Mouse (Mus musculus) hindbrain, postnatal 0 days (tissue): ENCODE data around the gene Cdh4. TPM values are rescaled to one million over a fixed set of nuclear protein-coding genes. Genes with fewer than 3 reads are reported as not detected.
A peak's percentile ranks its signal among the peaks of the same experiment; 100 is the strongest.

Source experiments
- ATAC-seq: fragments of 200-750 bp; cut with Nextera tagmentation; 2 replicates; pipeline ENCODE4 v1.8.0; 2017; ENCODE audit warnings: mild to moderate bottlenecking, moderate TSS enrichment, moderate library complexity
- DNase-seq: peaks from one replicate; pipeline ENCODE4 v3.0.0-alpha.2; 2015; ENCODE audit warnings: low spot score
- H3K27ac ChIP-seq: fragments of 300-500 bp; sonication (generic); 2 replicates; pipeline ENCODE4 v1.5.1; 2014; ENCODE audit warnings: mild to moderate bottlenecking
- H3K27me3 ChIP-seq: fragments of 300-500 bp; sonication (generic); 2 replicates; pipeline ENCODE4 v1.6.1; 2014; ENCODE audit warnings: low read length, mixed read lengths; ENCODE audit not compliant: insufficient read depth
- H3K36me3 ChIP-seq: fragments of 300-500 bp; sonication (generic); 2 replicates; pipeline ENCODE4 v1.6.1; 2014; ENCODE audit warnings: low read length, mixed read lengths; ENCODE audit not compliant: insufficient read depth
- H3K4me1 ChIP-seq: fragments of 300-500 bp; sonication (generic); 2 replicates; pipeline ENCODE4 v1.6.1; 2014; ENCODE audit warnings: antibody characterized with exemption, low read length, mixed read lengths; ENCODE audit not compliant: insufficient read depth
- H3K4me2 ChIP-seq: fragments of 300-500 bp; sonication (generic); 2 replicates; pipeline ENCODE4 v1.6.1; 2014; ENCODE audit warnings: low read depth, mild to moderate bottlenecking, low read length, moderate library complexity, mixed read lengths
- H3K4me3 ChIP-seq: fragments of 300-500 bp; sonication (generic); 2 replicates; pipeline ENCODE4 v1.5.1; 2014; ENCODE audit warnings: low read length
- H3K9ac ChIP-seq: fragments of 300-500 bp; sonication (generic); replicated peaks from 2 replicates; pipeline ENCODE4 v1.6.1; 2014; ENCODE audit warnings: mild to moderate bottlenecking, low read length, moderate library complexity, mixed read lengths
- H3K9me3 ChIP-seq: fragments of 300-500 bp; sonication (generic); 2 replicates; pipeline ENCODE4 v1.6.1; 2016; ENCODE audit warnings: low read length, mixed read lengths
- CTCF ChIP-seq: IDR thresholded peaks from 2 replicates; pipeline ENCODE4 v1.5.1; 2016; ENCODE audit warnings: antibody characterized with exemption, control low read depth, low read depth
- WGBS: fragments of 180-500 bp; shearing (Covaris S2); extraction: QIAGEN DNeasy Blood & Tissue Kit; methylation state at CpG from one replicate; pipeline ENCODE4 v1.1.7; 2014; 5-methylcytosine and 5-hydroxymethylcytosine counted together
- polyA plus RNA-seq: library from polyadenylated mRNA; unstranded; fragments of >200 nt; fragmentation: Nextera tagmentation; extraction: Ambion mirVana; gene quantifications from 2 replicates; pipeline ENCODE4 v1.2.1, GENCODE M21; 2015
- total RNA-seq: library from RNA; depleted of rRNA; stranded (reverse); fragments of >200 nt; gene quantifications from 2 replicates; pipeline ENCODE4 v1.2.3, GENCODE M21; 2014

Cdh4 gene
- total and polyA plus RNA-seq, 2 experiments from 2014 or later: 42.1 to 66.8 TPM

GRCm38 (mm10) chr2:179842610-179843389, 400.6 kb downstream of the Cdh4 start:
- WGBS: 48% methylated on average over 12 of the region's 12 CpGs
- H3K27ac ChIP-seq: peak overlapping the region; percentile 27; the same call in 1 of the 2 replicates
- no peak for TF ChIP-seq CTCF
- no peak overlapping the region for H3K4me3 ChIP-seq
- no peak overlapping the region for H3K9ac ChIP-seq
- no peaks in the 10 kb centered on the region for H3K36me3 ChIP-seq
- H3K27me3 ChIP-seq: no peaks in the 10 kb centered on the region
- ATAC-seq (peak; percentile 91), DNase-seq (peak; percentile 85)
- no peak overlapping the region for H3K4me2 ChIP-seq
- peaks cover 10% of the 10 kb centered on the region for H3K4me1 ChIP-seq
- H3K9me3 ChIP-seq: no peaks in the 10 kb centered on the region

DNA sequence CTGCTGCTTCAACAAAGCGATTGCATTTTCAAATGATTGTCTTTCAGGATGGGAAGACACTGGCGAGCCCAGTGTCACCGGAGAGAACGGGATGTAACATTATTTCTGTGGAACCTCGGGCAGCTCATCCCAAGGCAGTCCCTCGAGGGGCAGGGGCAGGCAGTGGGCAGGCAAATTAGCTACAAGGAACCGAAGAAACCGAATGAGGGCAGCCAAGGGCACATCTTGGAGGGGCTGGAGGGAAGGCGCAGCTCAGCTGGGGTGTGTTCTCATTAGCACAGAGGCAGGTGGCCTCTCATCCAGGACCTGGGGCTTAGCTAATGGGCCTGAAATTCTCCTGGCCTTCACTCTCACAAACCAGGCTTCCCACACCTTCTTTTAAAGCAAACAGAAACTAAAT, 407.5 kb downstream of the Cdh4 start:
- 0 out of 2 replicates have a peak, but pooled peaks have one; percentile 11 for TF ChIP-seq CTCF
- H3K4me1 ChIP-seq: peaks cover 17% of the 10 kb centered on the region
- 0 out of 2 replicates have a peak overlapping the region, but pooled peaks have one; percentile 10 for H3K9ac ChIP-seq
- H3K4me2 ChIP-seq: no peak overlapping the region
- H3K36me3 ChIP-seq: no peaks in the 10 kb centered on the region
- no peaks in the 10 kb centered on the region for H3K9me3 ChIP-seq
- WGBS: 27% methylated on average over 9 of the region's 9 CpGs
- H3K27ac ChIP-seq: no peak overlapping the region
- DNase-seq: peak; percentile 47
- H3K4me3 ChIP-seq: no peak overlapping the region
- ATAC-seq: no peak
- no peaks in the 10 kb centered on the region for H3K27me3 ChIP-seq

DNA sequence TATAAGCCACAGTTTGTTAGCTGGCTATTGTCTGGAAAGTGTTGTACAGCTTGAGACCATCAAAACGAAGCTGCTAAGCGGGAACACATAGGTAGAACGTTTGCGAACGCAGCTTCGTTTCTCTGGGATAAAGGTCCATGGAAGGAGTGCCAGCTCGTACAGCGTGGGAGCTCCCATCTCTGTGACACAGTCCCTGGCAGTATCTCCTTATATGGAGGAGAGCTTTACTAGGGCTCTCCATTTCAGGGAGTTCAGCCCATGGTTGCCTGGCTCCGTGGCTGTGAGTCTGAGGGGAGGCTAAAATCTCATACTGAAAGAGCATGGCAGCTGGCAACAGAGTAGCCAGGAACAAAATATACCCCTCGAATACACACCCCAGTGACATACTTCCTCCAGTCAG, 409.9 kb downstream of the Cdh4 start:
- 67% methylated on average over 10 of the region's 10 CpGs for WGBS
- Histone ChIP-seq H3K36me3 (no peaks in the 10 kb centered on the region), H3K4me1 (peaks cover 27% of the 10 kb centered on the region), H3K4me2 (no peak overlapping the region), H3K27ac (no peak overlapping the region), H3K4me3 (no peak overlapping the region), H3K27me3 (no peaks in the 10 kb centered on the region), H3K9ac (no peak overlapping the region), H3K9me3 (no peaks in the 10 kb centered on the region)
- TF ChIP-seq CTCF: no peak
- peak; percentile 17 for DNase-seq
- ATAC-seq: no peak

GRCm38 (mm10) chr2:179852862-179853261, 410.6 kb downstream of the Cdh4 start:
- no peaks in the 10 kb centered on the region for H3K9me3 ChIP-seq
- H3K9ac ChIP-seq: no peak overlapping the region
- ATAC-seq (peak; percentile 71), DNase-seq (peak; percentile 76)
- no peak overlapping the region for H3K4me3 ChIP-seq
- 37% methylated on average over 11 of the region's 11 CpGs for WGBS
- TF ChIP-seq CTCF: no peak
- no peaks in the 10 kb centered on the region for H3K27me3 ChIP-seq
- H3K4me2 ChIP-seq: no peak overlapping the region
- no peaks in the 10 kb centered on the region for H3K36me3 ChIP-seq
- peak overlapping the region; percentile 36 for H3K27ac ChIP-seq
- peaks cover 27% of the 10 kb centered on the region for H3K4me1 ChIP-seq

DNA sequence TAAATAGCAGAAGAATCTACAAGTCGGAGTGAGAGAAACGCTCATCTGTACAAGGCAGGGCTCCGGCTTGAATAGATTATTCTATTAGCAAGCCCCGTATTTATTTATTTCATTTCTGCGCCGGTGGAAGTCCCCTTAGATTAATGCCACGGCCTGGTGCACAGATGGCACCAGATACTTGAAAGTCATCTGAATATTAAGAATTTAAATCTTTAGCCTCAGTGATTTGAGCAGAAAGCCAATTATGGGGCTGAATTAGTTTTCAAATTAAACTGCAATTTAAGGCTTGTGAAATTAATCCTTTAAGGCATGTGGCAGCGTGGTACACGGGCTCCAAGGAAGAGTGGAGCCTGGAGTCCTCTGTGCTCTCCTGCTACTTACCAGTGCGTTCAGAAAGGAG, 411.7 kb downstream of the Cdh4 start:
- no peak for TF ChIP-seq CTCF
- 43% methylated on average over 10 of the region's 10 CpGs for WGBS
- Histone ChIP-seq H3K9me3 (no peaks in the 10 kb centered on the region), H3K4me3 (no peak overlapping the region), H3K27me3 (no peaks in the 10 kb centered on the region), H3K27ac (peak overlapping the region; percentile 41; the same call in 1 of the 2 replicates), H3K36me3 (no peaks in the 10 kb centered on the region), H3K4me2 (no peak overlapping the region), H3K4me1 (peaks cover 27% of the 10 kb centered on the region), H3K9ac (no peak overlapping the region)
- DNase-seq (peak; percentile 51), ATAC-seq (no peak)

- Histone ChIP-seq H3K4me1 (peaks cover 26% of the 10 kb centered on the region), H3K4me3 (no peak overlapping the region), H3K27ac (0 out of 2 replicates have a peak overlapping the region, but pooled peaks have one; percentile 9), H3K9ac (no peak overlapping the region), H3K36me3 (no peaks in the 10 kb centered on the region), H3K4me2 (no peak overlapping the region), H3K9me3 (no peaks in the 10 kb centered on the region), H3K27me3 (no peaks in the 10 kb centered on the region)
- WGBS: 44% methylated on average over 4 of the region's 4 CpGs
- TF ChIP-seq CTCF: no peak
- DNase-seq: peak; percentile 61
- ATAC-seq: peak; percentile 19; the same call in 1 of the 2 replicates
These were observed 414.9 kb downstream of the Cdh4 start for GRCm38 (mm10) chr2:179857086-179857485.

DNA sequence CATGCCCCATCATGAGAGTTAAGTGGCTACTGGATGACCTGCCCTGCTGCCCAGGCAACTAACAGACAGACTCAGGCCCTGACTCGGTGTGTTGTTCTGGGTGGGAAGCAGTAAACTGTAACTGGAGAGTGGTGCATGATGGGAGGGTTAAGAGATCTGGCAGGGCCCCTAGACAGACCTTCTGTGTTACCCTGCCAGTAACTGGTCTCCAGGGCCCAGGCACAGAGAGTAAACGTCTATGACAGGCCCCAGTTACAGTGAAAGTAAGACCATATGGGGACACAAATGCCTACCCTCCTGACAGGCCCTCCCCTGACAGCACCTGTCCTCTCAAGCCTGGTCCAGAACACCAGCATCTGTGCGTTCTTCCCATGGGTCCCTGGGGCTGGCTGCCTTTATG, 420.4 kb downstream of the Cdh4 start:
- Histone ChIP-seq H3K4me3 (no peak overlapping the region), H3K4me1 (no peaks in the 10 kb centered on the region), H3K4me2 (no peak overlapping the region), H3K9ac (no peak overlapping the region), H3K9me3 (no peaks in the 10 kb centered on the region), H3K36me3 (no peaks in the 10 kb centered on the region), H3K27me3 (no peaks in the 10 kb centered on the region), H3K27ac (no peak overlapping the region)
- 52% methylated on average over 3 of the region's 3 CpGs for WGBS
- ATAC-seq (0 out of 2 replicates have a peak, but pooled peaks have one; percentile 16), DNase-seq (no peak)
- no peak for TF ChIP-seq CTCF
